Mouse (Mus musculus): ENCODE data around the gene Izumo1. TPM values are rescaled to one million over a fixed set of nuclear protein-coding genes. Genes with fewer than 3 reads are reported as not detected.

Izumo1 gene
- polyA plus RNA-seq, 1 experiment from 2014 or later, result 0.27 TPM

DNA sequence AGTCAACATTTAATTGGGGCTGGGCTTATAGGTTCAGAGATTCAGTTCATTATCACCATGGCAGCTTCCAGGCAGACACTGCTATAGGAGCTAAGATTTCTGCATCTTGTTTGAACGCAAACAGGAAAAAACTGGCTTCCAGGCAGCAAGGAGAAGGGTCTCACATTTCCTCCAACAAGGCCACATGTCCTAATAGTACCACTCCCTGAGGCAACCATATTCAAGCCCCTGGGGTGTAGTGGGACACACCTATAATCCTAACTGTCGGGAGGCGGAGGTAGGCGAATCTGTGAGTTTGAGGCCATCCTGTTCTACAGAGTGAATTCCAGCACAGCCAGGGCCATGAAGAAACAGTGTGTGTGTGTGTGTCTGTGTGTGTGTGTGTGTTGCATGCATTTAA is 26.4 kb upstream of the Izumo1 start:
- Histone ChIP-seq H3K9me3 (no peaks in the 10 kb centered on the region), H3K4me1 (no peaks in the 10 kb centered on the region), H3K4me2 (no peak overlapping the region), H3K36me3 (no peaks in the 10 kb centered on the region), H3K4me3 (no peak overlapping the region), H3K27me3 (no peaks in the 10 kb centered on the region), H3K9ac (no peak overlapping the region), H3K27ac (no peak overlapping the region)
- no peak for ATAC-seq (ENCODE audit: insufficient number of reproducible peaks, low FRiP score, low TSS enrichment, low read depth)
- WGBS, result 68% methylated on average over 4 of the region's 4 CpGs

DNA sequence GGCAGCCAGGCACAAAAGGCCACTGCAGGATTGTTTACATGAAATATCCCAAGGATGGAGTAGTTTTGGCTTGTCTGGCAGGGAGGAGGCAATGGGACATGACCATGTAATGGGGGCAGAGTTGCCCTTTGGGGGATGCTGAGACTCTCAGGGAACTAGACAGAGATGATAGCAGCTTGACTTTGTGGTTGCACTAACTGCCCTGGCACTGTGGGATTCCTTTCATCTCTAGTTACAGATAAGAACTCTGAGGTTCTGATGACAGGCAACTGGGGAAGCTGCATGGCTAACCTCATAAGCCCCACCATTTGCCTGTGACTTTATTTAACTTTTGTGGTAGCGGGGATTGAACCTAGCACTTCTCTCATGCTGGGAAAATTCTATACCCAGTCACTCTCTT is 25.5 kb upstream of the Izumo1 start:
- 74% methylated on average over 1 of the region's 1 CpGs for WGBS

DNA sequence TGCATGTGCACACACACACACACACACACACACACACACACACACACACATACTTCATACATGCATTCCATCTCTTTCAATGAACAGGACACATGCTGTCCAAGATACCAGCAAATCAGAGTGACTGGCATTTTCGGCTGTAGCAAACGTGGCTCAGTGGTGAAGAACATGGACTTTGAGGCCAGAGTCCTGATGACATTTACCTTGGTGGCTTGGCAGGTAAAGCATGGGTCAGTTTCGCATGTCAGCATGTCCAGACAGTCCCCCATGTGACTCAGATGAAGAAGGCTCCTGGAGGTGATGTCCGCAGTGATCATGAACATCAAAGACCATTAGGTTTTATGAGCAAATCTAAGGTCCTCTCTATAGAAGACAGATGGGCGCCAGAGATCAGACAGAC is 24.6 kb upstream of the Izumo1 start:
- H3K27ac ChIP-seq, result no peak overlapping the region
- H3K36me3 ChIP-seq, result no peaks in the 10 kb centered on the region
- H3K9me3 ChIP-seq, result no peaks in the 10 kb centered on the region
- ATAC-seq (ENCODE audit: insufficient number of reproducible peaks, low FRiP score, low TSS enrichment, low read depth), result no peak
- H3K9ac ChIP-seq, result no peak overlapping the region
- no peaks in the 10 kb centered on the region for H3K27me3 ChIP-seq
- no peak overlapping the region for H3K4me3 ChIP-seq
- WGBS, result 86% methylated on average over 5 of the region's 5 CpGs
- H3K4me2 ChIP-seq, result no peak overlapping the region
- H3K4me1 ChIP-seq, result peaks cover 3% of the 10 kb centered on the region; the same call in 1 of the 2 replicates

More for the DNA sequence above, 25.5 kb upstream of the Izumo1 start:
- no peak for ATAC-seq (ENCODE audit: insufficient number of reproducible peaks, low FRiP score, low TSS enrichment, low read depth)
- Histone ChIP-seq H3K4me1 (no peaks in the 10 kb centered on the region), H3K36me3 (no peaks in the 10 kb centered on the region), H3K27me3 (no peaks in the 10 kb centered on the region), H3K9ac (no peak overlapping the region), H3K9me3 (no peaks in the 10 kb centered on the region), H3K27ac (no peak overlapping the region), H3K4me3 (no peak overlapping the region), H3K4me2 (no peak overlapping the region)

DNA sequence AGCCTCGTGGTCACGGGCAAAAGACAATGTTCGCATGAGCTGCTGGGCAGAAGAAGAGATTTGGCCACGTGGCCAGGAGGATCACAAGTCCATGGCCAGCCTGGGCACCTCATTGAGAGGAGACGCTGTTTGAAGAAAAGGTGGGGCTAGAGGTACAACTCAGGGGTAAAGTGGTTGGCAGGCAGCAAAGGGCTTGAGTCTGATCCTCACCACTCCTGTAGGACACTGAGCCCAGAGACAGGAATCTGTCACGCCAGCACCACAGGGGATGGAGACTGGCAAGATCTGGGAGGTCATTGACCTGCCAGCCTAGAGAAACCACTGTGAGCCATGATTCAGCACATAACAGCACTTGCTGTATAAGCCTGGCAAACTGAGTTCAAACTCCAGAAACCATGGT is 24.1 kb upstream of the Izumo1 start:
- Histone ChIP-seq H3K36me3 (no peaks in the 10 kb centered on the region), H3K9ac (no peak overlapping the region), H3K9me3 (no peaks in the 10 kb centered on the region), H3K4me3 (no peak overlapping the region), H3K4me2 (no peak overlapping the region), H3K4me1 (peaks cover 3% of the 10 kb centered on the region; the same call in 1 of the 2 replicates), H3K27me3 (no peaks in the 10 kb centered on the region), H3K27ac (no peak overlapping the region)
- WGBS, result 89% methylated on average over 6 of the region's 6 CpGs
- ATAC-seq (ENCODE audit: insufficient number of reproducible peaks, low FRiP score, low TSS enrichment, low read depth), result no peak

DNA sequence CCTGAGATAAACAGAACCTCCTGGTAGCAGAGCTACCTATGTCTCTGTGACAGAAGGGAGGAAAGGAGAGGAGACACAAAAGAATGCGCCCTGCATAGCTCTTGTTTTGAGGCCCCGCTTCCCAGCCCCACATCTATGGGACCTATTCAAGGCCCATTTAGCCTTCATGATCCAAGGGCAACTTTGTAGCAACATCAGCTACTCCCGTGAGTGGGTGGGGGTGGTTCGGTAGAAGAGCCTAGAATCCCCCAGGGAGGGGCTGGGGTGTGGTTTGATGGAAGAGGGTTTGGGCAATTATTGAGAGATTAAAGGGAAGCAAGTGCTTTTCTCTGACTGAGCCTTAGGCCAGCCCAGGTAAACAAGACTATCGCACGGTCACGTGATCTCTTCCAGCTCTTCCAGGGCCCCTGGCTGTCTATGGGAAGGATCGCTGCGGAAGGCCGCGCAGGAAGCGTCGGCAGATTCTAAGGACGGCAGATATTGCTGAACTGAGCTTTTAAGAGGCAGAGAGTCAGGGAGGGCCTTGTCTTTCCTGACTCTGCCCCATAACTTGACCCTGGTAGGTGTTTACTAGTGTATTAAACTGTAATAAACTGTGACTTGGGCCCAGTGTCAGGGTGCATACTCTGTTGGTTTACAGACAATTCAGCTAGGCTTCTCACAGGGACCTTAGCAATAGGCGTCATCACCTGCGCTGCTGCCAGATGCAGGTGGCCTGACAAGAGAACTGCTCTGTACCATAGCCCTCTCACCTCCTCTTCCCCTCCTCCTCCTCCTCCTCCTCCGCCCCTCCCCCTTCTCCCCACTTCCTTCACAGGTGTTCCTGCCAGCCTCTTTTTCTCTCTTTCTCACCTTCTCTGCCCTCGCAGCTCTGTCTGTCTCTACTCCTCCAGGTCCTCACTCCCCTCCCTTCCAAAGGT is 22.4 kb upstream of the Izumo1 start:
- WGBS, result 41% methylated on average over 18 of the region's 18 CpGs
- no peak overlapping the region for H3K4me2 ChIP-seq
- H3K9ac ChIP-seq, result no peak overlapping the region
- ATAC-seq (ENCODE audit: insufficient number of reproducible peaks, low FRiP score, low TSS enrichment, low read depth), result no peak
- peaks cover 3% of the 10 kb centered on the region; the same call in 1 of the 2 replicates for H3K4me1 ChIP-seq
- H3K9me3 ChIP-seq, result no peaks in the 10 kb centered on the region
- no peaks in the 10 kb centered on the region for H3K27me3 ChIP-seq
- H3K36me3 ChIP-seq, result no peaks in the 10 kb centered on the region
- no peak overlapping the region for H3K4me3 ChIP-seq
- H3K27ac ChIP-seq, result no peak overlapping the region

DNA sequence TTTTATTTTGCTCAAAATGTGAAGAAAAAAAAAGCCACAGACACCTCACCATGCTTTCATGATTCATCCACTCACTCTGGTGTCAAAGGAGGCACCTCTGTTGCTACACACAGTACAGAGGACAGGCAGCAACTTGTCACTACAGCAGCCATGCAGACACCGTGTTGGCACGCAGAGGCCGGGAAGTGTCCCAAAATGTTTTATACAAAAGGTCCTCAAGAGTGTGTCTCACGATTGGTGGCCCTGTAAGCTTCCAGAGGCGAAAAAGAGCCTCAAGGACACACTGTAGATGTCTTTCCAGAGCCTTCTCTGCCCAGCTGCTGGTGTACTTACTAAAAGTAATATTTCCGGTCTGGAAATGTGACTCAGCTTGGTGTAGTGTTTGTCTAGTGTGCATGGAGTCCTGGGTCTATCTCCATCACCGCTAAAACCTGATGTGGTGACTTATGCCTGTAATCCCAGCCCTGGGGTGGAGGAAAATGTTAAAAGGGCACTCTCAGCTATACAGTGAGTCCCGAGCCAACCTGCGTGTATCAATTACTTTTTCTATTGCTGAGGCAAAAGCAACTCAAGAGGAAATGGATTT is 15.8 kb upstream of the Izumo1 start:
- Histone ChIP-seq H3K27ac (peak overlapping the region; percentile 71), H3K9ac (no peak overlapping the region), H3K36me3 (no peaks in the 10 kb centered on the region), H3K4me3 (no peak overlapping the region), H3K4me2 (no peak overlapping the region), H3K9me3 (no peaks in the 10 kb centered on the region), H3K27me3 (no peaks in the 10 kb centered on the region), H3K4me1 (peaks cover 3% of the 10 kb centered on the region; the same call in 1 of the 2 replicates)
- no peak for ATAC-seq (ENCODE audit: insufficient number of reproducible peaks, low FRiP score, low TSS enrichment, low read depth)
- WGBS, result 66% methylated on average over 9 of the region's 9 CpGs

DNA sequence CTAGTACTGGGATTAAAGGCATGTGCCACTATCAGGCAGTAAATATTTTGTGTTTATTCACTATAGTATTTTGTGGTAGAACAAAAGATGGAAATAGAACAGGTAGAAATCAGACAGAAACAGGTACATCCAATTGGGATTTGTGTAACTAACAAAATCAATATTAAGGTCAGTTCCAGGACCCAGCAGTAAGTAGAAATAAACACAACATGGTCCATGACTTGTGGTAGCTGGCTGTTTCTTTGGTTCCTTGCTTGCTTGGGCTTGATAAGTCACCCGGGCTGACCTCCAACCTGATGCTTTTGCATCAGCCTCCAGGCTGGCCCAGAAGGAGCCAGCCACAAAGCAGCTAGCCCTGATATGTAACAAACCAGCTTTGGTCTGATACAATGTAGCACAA is 12.1 kb upstream of the Izumo1 start:
- Histone ChIP-seq H3K27ac (no peak overlapping the region), H3K36me3 (no peaks in the 10 kb centered on the region), H3K4me2 (no peak overlapping the region), H3K9me3 (no peaks in the 10 kb centered on the region), H3K4me1 (peaks cover 3% of the 10 kb centered on the region; the same call in 1 of the 2 replicates), H3K4me3 (no peak overlapping the region), H3K9ac (no peak overlapping the region), H3K27me3 (no peaks in the 10 kb centered on the region)
- 76% methylated on average over 1 of the region's 1 CpGs for WGBS
- ATAC-seq (ENCODE audit: insufficient number of reproducible peaks, low FRiP score, low TSS enrichment, low read depth), result no peak

DNA sequence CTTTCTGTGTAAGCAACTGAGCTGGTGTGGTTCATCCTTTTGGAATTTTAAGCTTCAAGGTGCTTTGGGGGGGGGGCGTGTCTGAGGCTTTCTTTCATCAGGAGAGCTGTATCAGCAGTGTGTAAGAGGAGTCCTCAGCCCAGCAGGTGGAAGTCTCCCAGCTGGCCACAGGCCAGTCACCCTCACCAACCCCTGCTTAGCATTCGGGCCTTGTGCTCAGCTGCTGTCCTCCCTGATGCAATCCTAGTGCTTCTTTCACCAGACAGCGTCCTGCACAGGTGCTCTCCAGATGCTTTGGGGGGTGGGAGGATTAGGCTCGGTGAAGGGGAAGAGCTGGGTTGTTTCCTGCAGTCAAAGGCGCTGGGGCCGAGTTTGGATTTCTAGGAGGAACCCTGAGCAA is 5.3 kb upstream of the Izumo1 start:
- Histone ChIP-seq H3K27ac (peak overlapping the region; percentile 47), H3K27me3 (peaks cover 32% of the 10 kb centered on the region), H3K4me2 (no peak overlapping the region)

DNA sequence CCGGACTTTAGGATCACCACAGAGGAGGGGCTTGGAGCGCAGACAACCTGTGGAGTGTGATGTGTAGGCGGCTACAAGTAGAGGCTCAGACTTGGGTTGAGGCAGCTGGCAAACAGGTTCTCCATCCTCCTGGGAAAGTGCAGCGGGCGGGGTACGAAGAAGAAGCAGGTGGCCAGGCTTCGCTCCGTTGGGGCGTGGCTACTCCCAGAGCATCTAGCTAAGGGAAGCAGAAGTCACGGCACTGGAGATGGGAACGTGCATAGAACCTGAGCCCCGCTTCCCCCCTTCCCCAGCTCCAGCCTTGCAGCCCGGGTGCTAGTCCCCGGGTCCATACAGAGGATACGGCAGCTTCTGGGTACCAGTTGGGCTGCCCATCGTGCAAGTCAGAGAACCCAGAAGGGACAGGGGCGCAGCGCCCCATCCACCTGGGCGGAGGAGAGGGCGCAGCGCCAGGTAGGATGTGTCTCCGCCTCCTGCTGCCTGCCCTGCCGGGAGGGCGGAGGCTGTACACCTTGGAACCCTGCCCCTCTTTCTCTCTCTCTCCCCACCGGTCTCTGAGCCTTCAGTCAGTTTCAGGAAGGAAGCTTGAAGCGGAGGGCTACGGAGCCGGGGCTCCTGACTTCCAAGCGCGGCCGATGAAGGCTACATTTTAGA is 4.4 kb upstream of the Izumo1 start, which contains the start of gene Fut1:
TSS of gene Fut1 (plus strand) at position 248 of the 654 bp plus-strand sequence.
- Histone ChIP-seq H3K27me3 (peaks cover 32% of the 10 kb centered on the region), H3K4me1 (peaks cover 34% of the 10 kb centered on the region), H3K4me3 (peak within 1 kb of the TSS; percentile 30), H3K9ac (peak within 1 kb of the TSS; percentile 21; the same call in 1 of the 2 replicates), H3K27ac (peak within 1 kb of the TSS; percentile 64), H3K9me3 (no peaks in the 10 kb centered on the region), H3K4me2 (peak within 1 kb of the TSS; percentile 52), H3K36me3 (no peaks in the 10 kb centered on the region)
- WGBS, result 4% methylated on average over 31 of the region's 31 CpGs
- ATAC-seq (ENCODE audit: insufficient number of reproducible peaks, low FRiP score, low TSS enrichment, low read depth), result peak; percentile 32; the same call in 1 of the 2 replicates

More for the DNA sequence above, 5.3 kb upstream of the Izumo1 start:
- ATAC-seq (ENCODE audit: insufficient number of reproducible peaks, low FRiP score, low TSS enrichment, low read depth), result 0 out of 2 replicates have a peak, but pooled peaks have one; percentile 46
- H3K36me3 ChIP-seq, result no peaks in the 10 kb centered on the region
- no peak overlapping the region for H3K9ac ChIP-seq
- H3K9me3 ChIP-seq, result no peaks in the 10 kb centered on the region
- no peak overlapping the region for H3K4me3 ChIP-seq
- 20% methylated on average over 6 of the region's 6 CpGs for WGBS
- peaks cover 34% of the 10 kb centered on the region for H3K4me1 ChIP-seq

DNA sequence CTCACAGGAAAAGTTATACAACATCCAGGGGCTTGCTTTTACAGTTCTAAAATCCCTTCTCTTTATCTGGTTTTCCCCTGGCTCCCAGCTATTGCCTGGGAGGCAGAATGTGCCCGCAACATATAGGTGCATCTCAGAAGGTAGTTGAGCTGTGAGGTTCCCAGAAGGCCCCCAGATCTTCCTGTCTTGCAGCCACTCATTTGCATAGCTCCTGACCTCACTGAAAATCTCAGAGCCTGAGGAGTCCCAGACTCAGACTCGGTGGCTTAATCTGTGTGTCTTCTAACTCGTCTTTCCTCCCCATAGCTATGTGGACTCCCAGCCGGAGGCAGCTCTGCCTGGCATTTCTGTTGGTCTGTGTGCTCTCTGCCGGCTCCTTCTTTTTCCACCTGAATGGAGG is 3.3 kb upstream of the Izumo1 start:
- Histone ChIP-seq H3K27ac (no peak overlapping the region), H3K9me3 (no peaks in the 10 kb centered on the region), H3K4me1 (peaks cover 34% of the 10 kb centered on the region), H3K9ac (no peak overlapping the region), H3K4me2 (no peak overlapping the region), H3K36me3 (no peaks in the 10 kb centered on the region), H3K4me3 (no peak overlapping the region), H3K27me3 (peaks cover 32% of the 10 kb centered on the region)
- ATAC-seq (ENCODE audit: insufficient number of reproducible peaks, low FRiP score, low TSS enrichment, low read depth), result no peak
- 78% methylated on average over 5 of the region's 5 CpGs for WGBS

DNA sequence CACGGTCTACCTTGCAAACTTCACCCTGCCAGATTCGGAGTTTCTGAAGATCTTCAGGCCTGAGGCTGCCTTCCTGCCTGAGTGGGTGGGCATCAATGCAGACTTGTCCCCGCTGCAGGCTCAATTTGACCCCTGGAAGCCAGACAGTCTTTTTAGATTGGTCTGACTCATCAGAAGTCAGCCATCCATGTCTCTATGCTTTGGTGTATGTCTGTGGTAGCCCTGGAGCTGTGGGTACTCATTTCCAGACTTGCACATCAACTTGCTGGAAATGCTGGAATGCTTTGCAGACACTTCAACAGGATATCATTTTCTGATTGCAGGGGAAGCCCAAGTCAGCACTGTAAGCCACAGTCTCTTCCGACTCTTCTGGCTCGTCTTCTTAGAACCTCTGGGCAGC is 2.0 kb upstream of the Izumo1 start:
- no peaks in the 10 kb centered on the region for H3K9me3 ChIP-seq
- peaks cover 31% of the 10 kb centered on the region for H3K4me1 ChIP-seq
- H3K9ac ChIP-seq, result no peak overlapping the region
- ATAC-seq (ENCODE audit: insufficient number of reproducible peaks, low FRiP score, low TSS enrichment, low read depth), result no peak
- H3K4me3 ChIP-seq, result no peak overlapping the region
- no peaks in the 10 kb centered on the region for H3K36me3 ChIP-seq
- peaks cover 32% of the 10 kb centered on the region for H3K27me3 ChIP-seq
- H3K4me2 ChIP-seq, result no peak overlapping the region
- 86% methylated on average over 5 of the region's 5 CpGs for WGBS
- no peak overlapping the region for H3K27ac ChIP-seq

DNA sequence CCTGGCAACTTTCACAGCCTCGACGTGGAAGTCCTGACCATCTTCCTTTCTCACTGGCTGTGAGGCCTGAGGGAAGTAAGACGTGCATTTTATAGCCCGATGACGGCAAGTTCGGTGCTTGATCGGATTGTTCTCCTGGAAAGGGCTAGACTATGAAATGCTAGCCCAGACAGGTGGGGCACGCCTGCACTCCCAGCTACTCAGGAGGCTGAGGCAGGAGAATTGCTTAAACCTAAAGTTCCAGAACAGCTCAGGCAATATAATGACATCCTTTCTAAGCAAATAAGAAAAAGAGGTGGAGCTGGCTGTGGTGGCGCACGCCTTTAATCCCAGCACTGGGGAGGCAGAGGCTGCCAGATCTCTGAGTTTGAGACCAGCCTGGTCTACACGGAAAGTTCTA is 1.9 kb downstream of the Izumo1 start:
- WGBS, result 93% methylated on average over 11 of the region's 11 CpGs
- H3K27me3 ChIP-seq, result peaks cover 13% of the 10 kb centered on the region
- no peaks in the 10 kb centered on the region for H3K9me3 ChIP-seq
- ATAC-seq (ENCODE audit: insufficient number of reproducible peaks, low FRiP score, low TSS enrichment, low read depth), result no peak
- H3K4me1 ChIP-seq, result peaks cover 13% of the 10 kb centered on the region; the same call in 1 of the 2 replicates
- H3K4me2 ChIP-seq, result no peak overlapping the region
- H3K27ac ChIP-seq, result no peak overlapping the region
- no peaks in the 10 kb centered on the region for H3K36me3 ChIP-seq
- H3K9ac ChIP-seq, result no peak overlapping the region
- no peak overlapping the region for H3K4me3 ChIP-seq

Measured in limb, embryonic 15.5 days (tissue).